Mouse (Mus musculus) neural tube, embryonic 12.5 days (tissue): ENCODE measurements at regions not wholly inside any gene's neighbourhood (a gene's known extent, or its start where the extent isn't known, plus 50 kb on each side); places are given as distances from the start of the nearest gene placed in this dataset.
"Not testable (repeated sequence)": the region's sequence is repeated elsewhere in the genome, so short reads cannot be mapped to it uniquely, and the experiment has no call there.

Experiments
- ATAC-seq: fragments of 200-750 bp; cut with Nextera tagmentation; 2 replicates; pipeline ENCODE4 v1.8.0; 2017; ENCODE audit warnings: low read depth, mild to moderate bottlenecking, moderate TSS enrichment, moderate library complexity; ENCODE audit not compliant: low FRiP score
- H3K27ac ChIP-seq: fragments of 300-500 bp; sonication (generic); 2 replicates; pipeline ENCODE4 v1.5.1; 2016
- H3K27me3 ChIP-seq: fragments of 300-500 bp; sonication (generic); replicated peaks from 2 replicates; pipeline ENCODE4 v1.6.1; 2016; ENCODE audit warnings: mild to moderate bottlenecking
- H3K36me3 ChIP-seq: fragments of 300-500 bp; sonication (generic); 2 replicates; pipeline ENCODE4 v1.6.1; 2016; ENCODE audit warnings: mild to moderate bottlenecking
- H3K4me1 ChIP-seq: fragments of 300-500 bp; sonication (generic); 2 replicates; pipeline ENCODE4 v1.6.1; 2016
- H3K4me2 ChIP-seq: fragments of 300-500 bp; sonication (generic); replicated peaks from 2 replicates; pipeline ENCODE4 v1.6.1; 2016; ENCODE audit warnings: mild to moderate bottlenecking
- H3K4me3 ChIP-seq: fragments of 300-500 bp; sonication (generic); 2 replicates; pipeline ENCODE4 v1.5.1; 2016
- H3K9ac ChIP-seq: fragments of 300-500 bp; sonication (generic); 2 replicates; pipeline ENCODE4 v1.6.1; 2016; ENCODE audit warnings: mild to moderate bottlenecking
- H3K9me3 ChIP-seq: fragments of 300-500 bp; sonication (generic); 2 replicates; pipeline ENCODE4 v1.6.1; 2016; ENCODE audit warnings: mild to moderate bottlenecking
- WGBS: fragments of 180-500 bp; shearing (Covaris S2); methylation state at CpG from one replicate; pipeline ENCODE4 v1.1.7; 2016; 5-methylcytosine and 5-hydroxymethylcytosine counted together

DNA sequence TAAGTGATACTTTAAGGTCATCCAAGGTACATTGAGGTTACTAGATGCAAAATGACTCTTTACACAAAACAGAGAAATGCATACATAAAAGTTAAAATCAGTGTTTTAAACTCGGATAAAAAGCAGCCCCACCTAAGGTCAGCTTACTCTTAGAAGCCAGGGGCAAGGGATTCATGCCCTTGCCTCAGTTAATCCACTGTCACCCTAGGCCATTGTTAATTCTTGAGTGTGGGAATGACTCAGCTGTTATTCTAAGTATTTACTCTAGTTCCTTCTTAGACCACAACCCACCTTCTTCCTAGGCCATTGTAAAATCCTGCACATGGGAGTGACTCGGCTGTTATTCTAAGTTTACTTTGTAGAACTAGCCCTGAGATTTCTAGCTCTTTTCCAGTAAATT is 64.1 kb upstream of the Ces1h start:
- not testable (repeated sequence) for H3K36me3 ChIP-seq, H3K9ac ChIP-seq, H3K27ac ChIP-seq, ATAC-seq, H3K4me3 ChIP-seq, H3K27me3 ChIP-seq, H3K4me1 ChIP-seq, H3K4me2 ChIP-seq, H3K9me3 ChIP-seq
- WGBS = 78% methylated on average over 2 of the region's 2 CpGs

DNA sequence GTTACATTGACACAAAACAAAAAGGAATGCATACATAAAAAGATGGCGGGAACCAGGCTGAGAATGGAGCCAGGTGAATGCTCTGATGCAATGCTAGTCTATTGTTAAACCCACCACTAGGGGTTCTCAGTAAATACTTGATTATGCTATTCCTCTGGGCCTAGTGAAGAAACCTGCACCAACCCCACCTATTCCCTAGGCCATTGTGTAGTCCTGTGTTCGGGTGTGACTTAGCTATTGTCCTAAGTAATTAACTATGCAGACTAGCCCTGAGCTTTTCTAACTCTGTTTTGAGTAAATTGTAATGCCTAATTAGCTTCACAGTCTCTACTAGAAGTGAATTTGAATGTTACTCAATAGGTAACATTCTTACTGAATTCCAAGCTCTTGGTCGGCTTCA is 62.4 kb upstream of the Ces1h start:
- 82% methylated on average over 3 of the region's 3 CpGs for WGBS
- no peaks in the 10 kb centered on the region for H3K4me1 ChIP-seq
- H3K4me3 ChIP-seq = no peak overlapping the region
- ATAC-seq = no peak
- H3K4me2 ChIP-seq = no peak overlapping the region
- H3K27me3 ChIP-seq = no peaks in the 10 kb centered on the region
- no peak overlapping the region for H3K9ac ChIP-seq
- H3K9me3 ChIP-seq = no peaks in the 10 kb centered on the region
- no peak overlapping the region for H3K27ac ChIP-seq
- H3K36me3 ChIP-seq = no peaks in the 10 kb centered on the region

DNA sequence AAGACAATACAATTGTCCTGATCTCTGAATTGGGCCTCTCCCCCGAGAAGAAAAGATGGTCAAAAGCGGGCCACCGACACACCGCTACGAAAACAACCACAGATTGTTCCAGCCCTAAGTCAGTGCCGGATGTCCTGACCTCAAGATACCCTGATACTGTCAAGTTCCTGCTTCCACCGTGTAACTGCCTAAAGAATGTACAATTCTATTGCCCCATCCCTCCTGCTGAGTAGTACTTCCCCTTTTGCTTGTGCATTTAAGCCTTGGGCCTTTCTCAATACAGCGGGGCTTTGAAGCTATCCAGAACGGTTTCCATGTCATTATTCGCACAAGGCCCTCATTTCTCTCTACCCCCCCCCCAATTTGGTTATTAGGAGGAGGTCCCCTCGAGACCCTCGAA is 57.1 kb upstream of the Ces1h start:
- H3K4me3 ChIP-seq, H3K4me1 ChIP-seq, H3K27ac ChIP-seq, H3K9ac ChIP-seq, H3K4me2 ChIP-seq, H3K9me3 ChIP-seq, H3K36me3 ChIP-seq, ATAC-seq, H3K27me3 ChIP-seq: not testable (repeated sequence)
- 63% methylated on average over 12 of the region's 12 CpGs for WGBS

DNA sequence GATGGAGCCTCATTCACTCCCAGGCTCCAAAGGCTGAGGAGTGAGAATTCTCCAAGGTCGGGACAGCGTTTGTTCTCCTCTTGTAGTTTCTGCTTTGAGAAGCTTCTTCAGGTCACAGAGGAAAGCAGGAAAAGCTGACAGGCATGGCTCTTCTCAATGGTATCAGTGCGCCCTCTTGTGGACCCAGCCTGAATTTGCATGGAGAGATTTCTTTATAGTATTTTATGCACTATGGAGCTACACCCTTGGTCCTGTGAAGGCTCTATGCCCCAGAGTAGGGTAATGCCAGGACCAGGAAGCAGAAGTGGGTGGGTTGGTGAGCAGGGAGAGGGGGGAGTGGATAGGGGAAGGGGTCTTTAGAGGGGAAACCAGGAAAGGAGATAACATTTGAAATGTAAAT is 51.1 kb upstream of the Ces1h start:
- WGBS = 5% methylated on average over 3 of the region's 3 CpGs
- ATAC-seq = 0 out of 2 replicates have a peak, but pooled peaks have one; percentile 17
- Histone ChIP-seq H3K4me1 (no peaks in the 10 kb centered on the region), H3K4me3 (no peak overlapping the region), H3K9ac (no peak overlapping the region), H3K27ac (no peak overlapping the region), H3K27me3 (no peaks in the 10 kb centered on the region), H3K9me3 (no peaks in the 10 kb centered on the region), H3K4me2 (no peak overlapping the region), H3K36me3 (no peaks in the 10 kb centered on the region)
